25 mouse cellular contexts compared by ENCODE assay signal in genomic region chr5:116440251-116440650, GRCm38 (mm10). TPM values are rescaled to one million over a fixed set of nuclear protein-coding genes. Genes with fewer than 3 reads are reported as not detected.
DNase-seq lines count a peak whose midpoint lies in the region; ATAC-seq lines count a peak whose summit lies in the region.
"Had no signal": no experiment of that assay in that cellular context is flagged by ENCODE, and none has a peak within 500 bp of the region (broad histone marks: within the 10 kb centered on the region; RNA-seq: fewer than 3 reads in every experiment).

No protein-coding gene starts in this region.

- no peak for ATAC-seq in hindbrain, embryonic 13.5 days (ENCODE audit: low FRiP score)
- no peak for ATAC-seq in hindbrain, embryonic 14.5 days (ENCODE audit: low FRiP score)
- ATAC-seq: activated CD4-positive, CD25-positive, alpha-beta regulatory T cell, adult 4 months; CD4-positive, CD25-positive, alpha-beta regulatory T cell, adult 4 months; inflammation-experienced regulatory T-cells, adult 6 months had no signal

- H3K27ac ChIP-seq in hindbrain, embryonic 13.5 days, result no peak overlapping the region
- H3K27ac ChIP-seq in hindbrain, embryonic 14.5 days, result no peak overlapping the region
- H3K27ac ChIP-seq: hindbrain, embryonic 10.5 days; liver, embryonic 14.5 days; macrophage; midbrain, embryonic 12.5 days; neural tube, embryonic 13.5 days; stomach, postnatal 0 days had no signal

- no peak overlapping the region for H3K4me3 ChIP-seq in hindbrain, embryonic 13.5 days
- H3K4me3 ChIP-seq in hindbrain, embryonic 14.5 days (replicated peaks; ENCODE audit: low read length), result no peak overlapping the region
- H3K4me3 ChIP-seq: hindbrain, embryonic 10.5 days; midbrain, embryonic 12.5 days; neural tube, embryonic 13.5 days had no signal

- peak; percentile 42 for DNase-seq in cerebellum, adult 9-10 months
- DNase-seq in cerebellum, adult 11 months, result no peak
- peak; percentile 72 to 82 for DNase-seq in left cerebral cortex, adult 9 months (ENCODE audit: low spot score in 2 of 2)
- DNase-seq in left cerebral cortex, postnatal 10 days (ENCODE audit: extremely low spot score in 1 of 2, low spot score in 2 of 2), result no peak
- peak; percentile 69 for DNase-seq in R1 (ENCODE audit: low read depth, low spot score)
- DNase-seq in telencephalon, adult 2 months (ENCODE audit: low read depth, low spot score), result peak; percentile 93
- DNase-seq in hindbrain, embryonic 14.5 days (ENCODE audit: low spot score), result no peak
- DNase-seq: adrenal gland, postnatal 14 days; cerebellum, adult 11-12 months; cerebellum, postnatal 25 days; embryo, embryonic 11 days; kidney, adult 2 months; kidney, postnatal 10 days; thymus, postnatal 14 days had no signal

- no peak overlapping the region for H3K9ac ChIP-seq in hindbrain, embryonic 13.5 days
- H3K9ac ChIP-seq in hindbrain, embryonic 14.5 days, result no peak overlapping the region
- H3K9ac ChIP-seq: liver, embryonic 14.5 days; midbrain, embryonic 12.5 days; neural tube, embryonic 13.5 days had no signal

- H3K9me3 ChIP-seq in hindbrain, embryonic 13.5 days, result no peaks in the 10 kb centered on the region
- H3K9me3 ChIP-seq in hindbrain, embryonic 14.5 days (ENCODE audit: control insufficient read depth, low read length), result no peaks in the 10 kb centered on the region
- H3K9me3 ChIP-seq: hindbrain, embryonic 10.5 days; midbrain, embryonic 12.5 days; neural tube, embryonic 13.5 days had no signal

- peaks cover 34% of the 10 kb centered on the region for H3K4me1 ChIP-seq in hindbrain, embryonic 13.5 days (replicated peaks)
- 0 out of 2 replicates have a peak, but pooled peaks cover 6% of the 10 kb centered on the region for H3K4me1 ChIP-seq in hindbrain, embryonic 14.5 days (replicated peaks; ENCODE audit: control insufficient read depth, insufficient read depth, low read length)

- H3K36me3 ChIP-seq in hindbrain, embryonic 13.5 days, result peaks cover 32% of the 10 kb centered on the region
- peaks cover 8% of the 10 kb centered on the region; the same call in 1 of the 2 replicates for H3K36me3 ChIP-seq in hindbrain, embryonic 14.5 days (replicated peaks; ENCODE audit: control insufficient read depth, insufficient read depth)

- intact Hi-C loops in left cerebral cortex, postnatal 10 days (cut with DNase I), result loop anchor here (5.0 kb wide), 1 partner anchor 152 kb away; the partner anchor contains the start of gene Srrm4

- no peaks in the 10 kb centered on the region for H3K27me3 ChIP-seq in hindbrain, embryonic 13.5 days
- H3K27me3 ChIP-seq in hindbrain, embryonic 14.5 days (ENCODE audit: control insufficient read depth, insufficient read depth, low read length), result no peaks in the 10 kb centered on the region
- H3K27me3 ChIP-seq: midbrain, embryonic 12.5 days; neural tube, embryonic 13.5 days had no signal

- WGBS in hindbrain, embryonic 13.5 days, result 75% methylated on average over 4 of the region's 4 CpGs
- 71% methylated on average over 4 of the region's 4 CpGs for WGBS in hindbrain, embryonic 14.5 days

- H3K4me2 ChIP-seq in hindbrain, embryonic 13.5 days, result no peak overlapping the region
- no peak overlapping the region for H3K4me2 ChIP-seq in hindbrain, embryonic 14.5 days (replicated peaks)
- H3K4me2 ChIP-seq: midbrain, embryonic 12.5 days; neural tube, embryonic 13.5 days had no signal

RNA-seq across cellular contexts. Expression of gene Hspb8, which starts 17.6 kb away (rescaled TPM):
- total RNA-seq in left cerebral cortex, postnatal 10 days (2021), result 1 to 10 TPM; 4.1 to 6.3 TPM
- polyA plus RNA-seq in hindbrain, embryonic 13.5 days (2015; fragmentation: Nextera tagmentation; extraction: Ambion mirVana), result 5.3 and 6.1 TPM in 2 replicates
- polyA plus RNA-seq in hindbrain, embryonic 14.5 days (2014; fragmentation: Nextera tagmentation; extraction: Ambion mirVana), result 4.7 and 5.6 TPM in 2 replicates
- total RNA-seq: monocyte, adult 5-6 weeks had no signal
- polyA plus RNA-seq: activated CD4-positive, CD25-positive, alpha-beta regulatory T cell, adult 4 months; CD4-positive, CD25-positive, alpha-beta regulatory T cell, adult 4 months; inflammation-experienced regulatory T-cells, adult 6 months had no signal

Comparison
In these comparisons a context has a peak if more than half of its experiments do, and no peak if none do; other contexts are left out.
1. DNase-seq: peak in cerebellum, adult 9-10 months (single experiment), left cerebral cortex, adult 9 months (2 of 2), R1 (single experiment) and telencephalon, adult 2 months (single experiment); none in cerebellum, adult 11 months (single experiment), left cerebral cortex, postnatal 10 days (0 of 2) and hindbrain, embryonic 14.5 days (single experiment).